Mouse (Mus musculus): Measurements from ENCODE around the gene Lipa.

Gene Lipa

GRCm38 (mm10) chr19:34468216-34468615, 59.1 kb downstream of the Lipa start:
- no peak for DNase-seq (ENCODE audit: low spot score in 2 of 2)

GRCm38 (mm10) chr19:34464453-34464852, 62.8 kb downstream of the Lipa start:
- DNase-seq (ENCODE audit: low spot score in 2 of 2): no peak

GRCm38 (mm10) chr19:34461451-34462019, 65.7 kb downstream of the Lipa start:
- DNase-seq (ENCODE audit: low spot score in 2 of 2): no peak

- no peak for DNase-seq (ENCODE audit: low spot score in 2 of 2)
These were observed 76.4 kb downstream of the Lipa start for GRCm38 (mm10) chr19:34450784-34451370.

- DNase-seq (ENCODE audit: low spot score in 2 of 2): no peak
These were observed 78.4 kb downstream of the Lipa start for GRCm38 (mm10) chr19:34448851-34449250.

- DNase-seq (ENCODE audit: low spot score in 2 of 2): no peak
These were observed 81.8 kb downstream of the Lipa start for GRCm38 (mm10) chr19:34445410-34446012.

GRCm38 (mm10) chr19:34444785-34445184, 82.5 kb downstream of the Lipa start:
- no peak for DNase-seq (ENCODE audit: low spot score in 2 of 2)

All from spleen, postnatal 14 days (tissue).